Mouse (Mus musculus) adrenal gland, postnatal 10 days (tissue): Measurements from ENCODE around the gene Tmtc2. TPM values are rescaled to one million over a fixed set of nuclear protein-coding genes. Genes with fewer than 3 reads are reported as not detected.

Experiments
- DNase-seq: peaks from one replicate; pipeline ENCODE4 v3.0.0; 2021; ENCODE audit warnings: mixed read lengths
- total RNA-seq, 2 experiments: library from RNA; stranded (reverse); gene quantifications; 2 replicates each; pipeline ENCODE4 v1.2.3; 2021

Tmtc2 gene
- total RNA-seq, 2 experiments from 2014 or later: 8.7 to 9.7 TPM

DNA sequence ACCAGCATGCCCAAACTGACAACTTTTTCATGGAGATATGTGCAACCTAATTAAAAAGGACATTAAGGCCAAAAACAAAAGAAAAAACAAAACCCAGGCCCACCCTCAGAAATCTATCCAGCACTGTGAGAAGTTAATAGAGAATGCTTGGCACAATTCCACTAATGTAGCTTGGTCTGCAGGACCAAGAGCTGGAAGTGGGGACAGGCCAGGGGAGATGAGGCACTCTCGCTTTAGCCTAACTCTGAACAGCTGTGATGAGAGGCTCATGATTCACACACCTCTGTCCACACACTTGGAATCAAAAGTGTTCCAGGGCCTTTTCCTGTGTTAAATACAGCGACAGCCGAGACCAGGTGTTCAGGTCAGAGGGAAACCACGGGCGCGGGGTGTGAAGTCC, 79.0 kb downstream of the Tmtc2 start:
- no peak for DNase-seq

- DNase-seq: no peak
Observed at GRCm38 (mm10) chr10:105492485-105492884, 81.8 kb downstream of the Tmtc2 start.

GRCm38 (mm10) chr10:105490748-105491147, 83.5 kb downstream of the Tmtc2 start:
- no peak for DNase-seq

DNA sequence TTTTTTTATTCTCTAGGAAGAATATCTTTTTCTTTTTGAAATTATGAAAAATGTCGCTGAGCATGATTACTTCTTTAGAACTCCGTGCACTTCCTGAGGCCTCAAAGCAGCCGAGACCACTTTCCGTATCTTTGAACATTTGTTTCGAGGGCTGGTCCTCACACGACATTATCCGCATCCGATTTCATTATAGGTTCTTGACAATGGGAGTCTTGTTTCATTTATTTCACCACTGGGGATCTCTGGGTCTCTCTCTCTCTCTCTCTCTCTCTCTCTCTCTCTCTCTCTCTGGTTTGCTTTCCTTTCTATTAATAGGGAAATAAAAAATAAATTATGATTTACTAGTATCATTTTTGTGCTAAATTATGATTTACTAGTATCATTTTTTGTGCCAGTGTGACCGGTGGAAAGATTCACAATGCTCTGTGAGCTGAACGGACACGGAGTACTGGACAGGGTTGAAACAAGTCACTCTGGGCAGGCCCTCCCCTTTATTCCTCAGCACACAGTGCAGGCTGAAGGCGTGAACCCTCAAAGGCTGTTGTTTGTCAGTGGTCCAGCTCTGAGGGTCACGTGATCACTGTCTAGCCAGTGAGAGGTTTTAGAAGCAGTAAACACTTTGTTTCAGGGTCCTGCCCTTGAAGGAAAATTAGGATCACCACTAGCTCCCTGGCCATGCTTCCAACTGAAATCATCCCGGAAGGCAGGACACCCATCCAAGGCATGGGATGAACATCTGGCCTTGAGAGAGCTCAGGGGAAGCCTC, 84.1 kb downstream of the Tmtc2 start:
- no peak for DNase-seq

- no peak for DNase-seq
Observed at GRCm38 (mm10) chr10:105486977-105487376, 87.3 kb downstream of the Tmtc2 start.

DNA sequence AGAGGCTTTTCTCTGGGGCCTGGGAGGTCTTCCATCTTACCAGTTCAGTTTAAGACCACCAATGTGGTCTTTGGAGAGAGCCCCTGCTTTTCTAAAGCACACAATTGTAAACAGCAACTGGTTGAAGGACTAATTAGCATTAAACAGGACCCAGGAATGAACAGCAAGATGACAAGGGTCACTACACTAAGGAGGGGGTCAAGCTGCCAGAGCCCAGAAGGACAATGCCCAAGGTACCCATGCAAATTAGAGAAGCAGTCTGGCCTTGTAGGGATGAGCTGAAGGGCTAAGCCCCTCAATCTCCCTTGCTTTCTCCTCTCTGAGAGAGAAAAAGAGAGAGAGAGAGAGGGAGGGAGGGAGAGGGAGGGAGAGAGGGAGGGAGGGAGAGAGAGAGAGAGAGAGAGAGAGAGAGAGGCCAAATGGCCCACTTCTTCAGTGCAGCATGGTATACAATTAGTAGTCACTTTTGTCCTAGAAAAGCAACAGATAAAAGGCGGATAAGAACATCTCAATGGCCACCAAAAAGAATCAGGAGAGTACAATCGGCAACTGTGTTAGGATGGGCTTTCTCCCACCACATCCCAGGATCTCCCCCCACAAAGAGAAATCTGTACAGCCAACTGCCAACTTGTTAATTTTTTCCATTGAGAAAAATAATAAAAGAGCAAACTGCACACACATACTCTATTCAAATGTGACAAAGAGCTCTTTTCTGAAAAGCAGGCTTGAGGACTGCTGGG, 89.7 kb downstream of the Tmtc2 start:
- no peak for DNase-seq

DNA sequence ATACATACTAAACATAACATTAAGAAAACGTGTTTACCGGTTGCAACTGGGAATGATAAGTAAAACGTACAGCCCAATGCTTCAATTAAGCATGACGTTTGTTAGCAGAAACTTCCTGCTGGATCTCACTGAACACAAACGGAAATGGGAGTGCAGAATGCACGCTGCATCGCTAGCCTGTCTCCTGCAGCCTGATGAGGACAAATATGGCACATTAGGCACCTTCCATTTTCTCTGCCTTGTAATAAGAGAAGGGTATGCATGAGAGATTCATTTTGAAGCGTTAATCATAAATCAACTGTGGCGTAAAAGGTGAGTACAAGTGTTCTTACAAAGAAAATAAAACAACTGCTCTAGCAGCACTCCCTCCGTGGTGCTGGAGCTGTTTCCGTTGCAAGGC, 94.5 kb downstream of the Tmtc2 start:
- DNase-seq: no peak

GRCm38 (mm10) chr10:105477623-105478238, 96.5 kb downstream of the Tmtc2 start:
- no peak for DNase-seq

GRCm38 (mm10) chr10:105474162-105474830, 100.0 kb downstream of the Tmtc2 start:
- no peak for DNase-seq

DNA sequence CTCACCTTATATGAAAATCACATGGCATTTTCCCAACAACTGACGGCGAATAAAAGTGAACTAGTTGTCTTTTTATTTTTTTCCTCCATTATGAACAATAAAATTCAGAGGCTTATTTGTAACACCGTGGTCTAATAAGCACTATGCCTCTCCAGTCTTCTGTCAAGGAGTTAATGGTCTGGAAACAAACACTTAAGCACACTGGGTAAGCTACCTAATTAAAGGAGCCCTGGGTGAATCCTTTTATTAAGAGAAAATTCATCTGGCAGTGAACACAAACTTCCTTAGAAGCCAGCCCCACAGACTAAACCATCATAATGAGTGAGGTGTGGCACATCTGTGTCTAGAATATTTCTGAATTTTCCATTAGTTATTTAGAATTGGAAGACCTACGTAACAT, 109.9 kb downstream of the Tmtc2 start:
- DNase-seq: no peak

DNA sequence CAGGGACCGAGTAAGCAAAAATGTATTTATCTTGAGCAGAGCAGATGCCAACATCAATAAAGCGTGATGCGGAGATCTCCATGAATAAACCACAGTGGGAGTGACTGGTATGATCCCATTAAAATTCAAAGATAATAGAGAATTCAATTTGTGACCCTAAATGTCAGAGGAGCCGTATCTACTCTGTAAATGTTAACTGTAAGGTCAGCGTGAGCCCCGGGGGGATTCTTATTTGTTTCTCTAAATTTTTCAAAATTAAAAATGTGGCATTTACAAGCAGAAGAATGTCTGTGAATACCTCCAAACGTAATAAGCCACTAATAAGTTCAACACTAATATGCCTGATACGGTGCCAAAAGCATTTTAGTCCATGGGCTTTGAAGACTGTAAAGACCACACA, 120.8 kb downstream of the Tmtc2 start:
- no peak for DNase-seq

DNA sequence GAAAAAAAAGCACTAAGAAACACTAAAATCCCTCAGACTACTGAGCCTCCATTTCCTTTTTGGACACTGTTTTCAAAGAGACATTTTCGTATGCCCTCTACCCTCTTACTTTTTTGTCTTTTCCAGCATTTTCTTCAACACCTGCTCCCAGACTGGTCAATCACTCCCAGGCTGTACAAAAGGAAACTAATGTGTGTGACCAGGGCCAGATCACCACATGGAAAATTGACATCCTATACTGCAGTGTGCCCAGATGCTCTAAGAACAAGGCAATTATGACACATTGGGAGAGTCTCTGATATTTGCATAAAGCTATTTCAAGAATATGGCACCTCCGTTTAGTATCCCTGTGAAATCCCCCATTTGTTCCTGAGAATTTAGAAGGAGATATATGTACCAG, 127.1 kb downstream of the Tmtc2 start:
- no peak for DNase-seq

GRCm38 (mm10) chr10:105444309-105444708, 129.9 kb downstream of the Tmtc2 start:
- DNase-seq: no peak

- no peak for DNase-seq
Observed at GRCm38 (mm10) chr10:105434879-105435278, 139.4 kb downstream of the Tmtc2 start.

GRCm38 (mm10) chr10:105430885-105431284, 143.4 kb downstream of the Tmtc2 start:
- no peak for DNase-seq

- no peak for DNase-seq
Observed at GRCm38 (mm10) chr10:105430232-105430631, 144.0 kb downstream of the Tmtc2 start.

- no peak for DNase-seq
Observed at GRCm38 (mm10) chr10:105428080-105428479, 146.2 kb downstream of the Tmtc2 start.

- no peak for DNase-seq
Observed at GRCm38 (mm10) chr10:105427625-105428024, 146.6 kb downstream of the Tmtc2 start.

GRCm38 (mm10) chr10:105425052-105425451, 149.2 kb downstream of the Tmtc2 start:
- no peak for DNase-seq

- no peak for DNase-seq
Observed at GRCm38 (mm10) chr10:105423187-105423586, 151.1 kb downstream of the Tmtc2 start.

GRCm38 (mm10) chr10:105417845-105418383, 156.3 kb downstream of the Tmtc2 start:
- no peak for DNase-seq

GRCm38 (mm10) chr10:105416601-105417000, 157.7 kb downstream of the Tmtc2 start:
- no peak for DNase-seq
